Mouse (Mus musculus) limb, embryonic 14.5 days (tissue): ENCODE measurements around the gene Zfp385b. TPM values are rescaled to one million over a fixed set of nuclear protein-coding genes. Genes with fewer than 3 reads are reported as not detected.

Experiments used
- ATAC-seq: fragments of 200-750 bp; cut with Nextera tagmentation; 2 replicates; pipeline ENCODE4 v1.8.0; 2017; ENCODE audit warnings: low read depth, moderate number of reproducible peaks, moderate TSS enrichment; ENCODE audit not compliant: low FRiP score
- DNase-seq: peaks from one replicate; pipeline ENCODE4 v3.0.0-alpha.2; 2015; ENCODE audit warnings: low spot score
- H3K27ac ChIP-seq: fragments of 300-500 bp; sonication (generic); replicated peaks from 2 replicates; pipeline ENCODE4 v1.5.1; 2014; ENCODE audit warnings: low read depth, mild to moderate bottlenecking, low read length, moderate library complexity, mixed read lengths
- H3K27me3 ChIP-seq: fragments of 300-500 bp; sonication (generic); 2 replicates; pipeline ENCODE4 v1.6.1; 2014; ENCODE audit warnings: low read length, mixed read lengths; ENCODE audit not compliant: control insufficient read depth, insufficient read depth
- H3K36me3 ChIP-seq: fragments of 300-500 bp; sonication (generic); 2 replicates; pipeline ENCODE4 v1.6.1; 2014; ENCODE audit warnings: mild to moderate bottlenecking, low read length, moderate library complexity, mixed read lengths; ENCODE audit not compliant: control insufficient read depth, insufficient read depth
- H3K4me1 ChIP-seq: fragments of 300-500 bp; sonication (generic); 2 replicates; pipeline ENCODE4 v1.6.1; 2014; ENCODE audit warnings: antibody characterized with exemption, low read length, mixed read lengths; ENCODE audit not compliant: control insufficient read depth, insufficient read depth
- H3K4me2 ChIP-seq: fragments of 300-500 bp; sonication (generic); replicated peaks from 2 replicates; pipeline ENCODE4 v1.6.1; 2014; ENCODE audit warnings: low read depth, mild to moderate bottlenecking, low read length, moderate library complexity; ENCODE audit not compliant: severe bottlenecking
- H3K4me3 ChIP-seq: fragments of 300-500 bp; sonication (generic); replicated peaks from 2 replicates; pipeline ENCODE4 v1.5.1; 2014; ENCODE audit warnings: low read length
- H3K9ac ChIP-seq: fragments of 300-500 bp; sonication (generic); 2 replicates; pipeline ENCODE4 v1.6.1; 2014; ENCODE audit warnings: mild to moderate bottlenecking, low read depth, low read length, moderate library complexity; ENCODE audit not compliant: severe bottlenecking
- H3K9me3 ChIP-seq: fragments of 300-500 bp; sonication (generic); 2 replicates; pipeline ENCODE4 v1.6.1; 2016; ENCODE audit warnings: low read length; ENCODE audit not compliant: control insufficient read depth
- POLR2A ChIP-seq: fragments of 200-500 bp; IDR thresholded peaks from 2 replicates; pipeline ENCODE4 v1.8.0; 2012; ENCODE audit warnings: inconsistent platforms, mild to moderate bottlenecking, moderate library complexity, borderline replicate concordance; ENCODE audit not compliant: insufficient read depth, insufficient read length; ENCODE audit errors: extremely low read depth
- WGBS: fragments of 180-500 bp; shearing (Covaris S2); extraction: QIAGEN DNeasy Blood & Tissue Kit; methylation state at CpG from one replicate; pipeline ENCODE4 v1.1.7; 2014; 5-methylcytosine and 5-hydroxymethylcytosine counted together
- polyA plus RNA-seq, 2 experiments: library from polyadenylated mRNA; depleted of rRNA in 1 of 2; stranded (reverse) in 1 of 2; unstranded in 1 of 2; fragments of >200 nt; fragmentation: Nextera tagmentation in 1 of 2; extraction: Ambion mirVana in 1 of 2; gene quantifications; 2 replicates each; pipeline versions ENCODE4 v1.2.1 to v1.2.3; 2012 to 2014

Gene Zfp385b
- polyA plus RNA-seq, 2 experiments = 12.0 to 13.8 TPM

- WGBS = 81% methylated on average over 15 of the region's 15 CpGs
- no peak overlapping the region for H3K4me3 ChIP-seq
- DNase-seq (no peak), ATAC-seq (no peak)
- H3K9me3 ChIP-seq = no peaks in the 10 kb centered on the region
- no peaks in the 10 kb centered on the region for H3K4me1 ChIP-seq
- no peak for TF ChIP-seq POLR2A
- H3K9ac ChIP-seq = no peak overlapping the region
- H3K27me3 ChIP-seq = no peaks in the 10 kb centered on the region
- H3K4me2 ChIP-seq = no peak overlapping the region
- no peak overlapping the region for H3K27ac ChIP-seq
- no peaks in the 10 kb centered on the region for H3K36me3 ChIP-seq
Observed at GRCm38 (mm10) chr2:77758403-77759071, 60.9 kb downstream of the Zfp385b start.

- DNase-seq = no peak
- ATAC-seq = no peak
- 86% methylated on average over 4 of the region's 4 CpGs for WGBS
Observed at GRCm38 (mm10) chr2:77752491-77752890, 66.9 kb downstream of the Zfp385b start.

DNA sequence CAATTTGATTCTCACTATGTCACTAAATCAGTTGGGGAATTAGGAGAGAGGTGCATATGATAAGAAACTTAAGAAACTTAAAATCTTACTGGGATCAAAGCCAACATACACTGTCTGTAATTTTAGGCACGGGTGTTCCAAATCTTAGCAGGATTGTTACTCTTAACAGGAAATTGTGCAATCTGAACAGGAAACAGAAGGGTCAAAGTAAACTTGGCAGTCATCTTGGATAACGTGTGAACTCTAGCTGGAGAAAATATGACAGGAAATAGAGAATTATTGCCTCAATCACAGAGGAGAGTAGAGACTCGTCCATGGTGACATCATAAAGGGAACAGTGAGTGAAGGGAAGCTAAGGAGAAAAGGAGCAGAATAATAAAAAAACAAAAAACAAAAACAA, 69.8 kb downstream of the Zfp385b start:
- ATAC-seq (no peak), DNase-seq (no peak)
- TF ChIP-seq POLR2A = no peak
- 23% methylated on average over 3 of the region's 3 CpGs for WGBS
- Histone ChIP-seq H3K4me3 (no peak overlapping the region), H3K9me3 (no peaks in the 10 kb centered on the region), H3K27ac (no peak overlapping the region), H3K4me1 (no peaks in the 10 kb centered on the region), H3K4me2 (no peak overlapping the region), H3K27me3 (no peaks in the 10 kb centered on the region), H3K36me3 (no peaks in the 10 kb centered on the region), H3K9ac (no peak overlapping the region)

More at GRCm38 (mm10) chr2:77752491-77752890, 66.9 kb downstream of the Zfp385b start:
- Histone ChIP-seq H3K4me1 (no peaks in the 10 kb centered on the region), H3K4me2 (no peak overlapping the region), H3K36me3 (no peaks in the 10 kb centered on the region), H3K9me3 (no peaks in the 10 kb centered on the region), H3K4me3 (no peak overlapping the region), H3K9ac (no peak overlapping the region), H3K27me3 (no peaks in the 10 kb centered on the region), H3K27ac (no peak overlapping the region)
- TF ChIP-seq POLR2A = no peak

DNA sequence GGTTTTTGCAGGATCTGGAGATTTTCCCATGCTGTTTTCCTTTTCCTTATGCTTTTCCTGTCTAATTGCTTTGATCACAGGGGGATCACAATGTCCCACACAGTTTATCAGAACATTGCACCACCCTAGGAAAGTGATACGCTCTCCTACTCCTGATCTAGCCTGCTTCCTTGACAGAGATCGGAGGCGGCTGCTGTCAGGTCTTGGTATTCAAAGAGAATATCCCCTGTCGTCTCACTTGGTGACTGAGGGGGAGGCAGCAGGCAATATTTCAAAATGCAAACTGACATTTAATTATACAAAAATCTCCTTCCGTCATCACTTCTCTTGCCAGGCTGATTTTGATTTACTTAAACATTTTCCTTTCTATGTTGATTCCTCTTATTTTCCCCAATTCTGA, 73.0 kb downstream of the Zfp385b start:
- Histone ChIP-seq H3K4me1 (no peaks in the 10 kb centered on the region), H3K9ac (no peak overlapping the region), H3K27me3 (no peaks in the 10 kb centered on the region), H3K4me2 (no peak overlapping the region), H3K4me3 (no peak overlapping the region), H3K36me3 (no peaks in the 10 kb centered on the region), H3K9me3 (no peaks in the 10 kb centered on the region), H3K27ac (no peak overlapping the region)
- WGBS = 77% methylated on average over 5 of the region's 5 CpGs
- ATAC-seq (no peak), DNase-seq (no peak)
- TF ChIP-seq POLR2A = no peak

DNA sequence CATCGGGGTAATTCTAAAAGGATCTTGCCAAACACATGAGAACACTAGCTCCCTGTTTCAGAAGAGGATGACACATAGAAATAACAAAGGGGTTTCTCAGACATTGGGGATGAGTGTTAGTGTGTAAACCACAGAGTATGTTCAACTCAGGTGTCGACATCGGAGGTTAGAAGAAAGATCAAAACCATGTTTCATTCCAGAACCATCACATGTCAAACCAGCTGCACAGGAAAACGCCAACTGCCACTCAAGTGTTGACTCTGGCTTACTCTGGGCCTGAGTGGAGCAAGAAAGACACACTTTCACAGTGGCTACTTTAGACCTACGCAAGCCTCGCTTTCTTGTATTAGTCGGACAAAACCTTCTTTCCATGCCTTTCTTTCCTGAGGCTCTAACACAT, 74.2 kb downstream of the Zfp385b start:
- ATAC-seq (no peak), DNase-seq (no peak)
- Histone ChIP-seq H3K4me2 (no peak overlapping the region), H3K4me1 (no peaks in the 10 kb centered on the region), H3K27me3 (no peaks in the 10 kb centered on the region), H3K9ac (no peak overlapping the region), H3K27ac (no peak overlapping the region), H3K9me3 (no peaks in the 10 kb centered on the region), H3K36me3 (no peaks in the 10 kb centered on the region), H3K4me3 (no peak overlapping the region)
- WGBS = 91% methylated on average over 7 of the region's 7 CpGs
- TF ChIP-seq POLR2A = no peak
